Mouse (Mus musculus) stomach, postnatal 0 days (tissue): ENCODE results near the gene Mgst3. TPM values are rescaled to one million over a fixed set of nuclear protein-coding genes. Genes with fewer than 3 reads are reported as not detected.

ENCODE experiments used
- ATAC-seq: fragments of 200-750 bp; cut with Nextera tagmentation; 2 replicates; pipeline ENCODE4 v1.8.0; 2017; ENCODE audit not compliant: low FRiP score, low TSS enrichment
- DNase-seq: peaks from one replicate; pipeline ENCODE4 v3.0.0-alpha.2; 2016; ENCODE audit warnings: low spot score
- H3K27ac ChIP-seq: fragments of 300-500 bp; sonication (generic); replicated peaks from 2 replicates; pipeline ENCODE4 v1.5.1; 2014; ENCODE audit warnings: mild to moderate bottlenecking, control low read depth
- H3K27me3 ChIP-seq: fragments of 300-500 bp; sonication (generic); 2 replicates; pipeline ENCODE4 v1.6.1; 2014; ENCODE audit warnings: low read length; ENCODE audit not compliant: control insufficient read depth, insufficient read depth
- H3K36me3 ChIP-seq: fragments of 300-500 bp; sonication (generic); 2 replicates; pipeline ENCODE4 v1.6.1; 2014; ENCODE audit warnings: low read length, mixed read lengths; ENCODE audit not compliant: control insufficient read depth, insufficient read depth
- H3K4me1 ChIP-seq: fragments of 300-500 bp; sonication (generic); replicated peaks from 2 replicates; pipeline ENCODE4 v1.6.1; 2014; ENCODE audit warnings: antibody characterized with exemption; ENCODE audit not compliant: control insufficient read depth, insufficient read depth
- H3K4me2 ChIP-seq: fragments of 300-500 bp; sonication (generic); replicated peaks from 2 replicates; pipeline ENCODE4 v1.6.1; 2014; ENCODE audit warnings: low read depth, mild to moderate bottlenecking, control low read depth, moderate library complexity
- H3K4me3 ChIP-seq: fragments of 300-500 bp; sonication (generic); 2 replicates; pipeline ENCODE4 v1.5.1; 2014; ENCODE audit warnings: low read depth, low read length, control low read depth
- H3K9ac ChIP-seq: fragments of 300-500 bp; sonication (generic); 2 replicates; pipeline ENCODE4 v1.6.1; 2014; ENCODE audit warnings: mild to moderate bottlenecking, low read length, control low read depth, mixed read lengths
- H3K9me3 ChIP-seq: fragments of 300-500 bp; sonication (generic); 2 replicates; pipeline ENCODE4 v1.6.1; 2016; ENCODE audit warnings: low read length; ENCODE audit not compliant: control insufficient read depth
- CTCF ChIP-seq: IDR thresholded peaks from 2 replicates; pipeline ENCODE4 v1.5.1; 2016; ENCODE audit warnings: antibody characterized with exemption, low read depth, mild to moderate bottlenecking, moderate library complexity
- EP300 ChIP-seq: optimal IDR thresholded peaks from 2 replicates; pipeline ENCODE3; 2016; ENCODE audit warnings: antibody characterized with exemption
- WGBS: fragments of 180-500 bp; shearing (Covaris S2); extraction: QIAGEN DNeasy Blood & Tissue Kit; methylation state at CpG from one replicate; pipeline ENCODE4 v1.1.7; 2014; 5-methylcytosine and 5-hydroxymethylcytosine counted together
- polyA plus RNA-seq: library from polyadenylated mRNA; unstranded; fragments of >200 nt; fragmentation: Nextera tagmentation; extraction: Ambion mirVana; gene quantifications from 2 replicates; pipeline ENCODE4 v1.2.1, GENCODE M21; 2015

The Mgst3 gene
- polyA plus RNA-seq, 1 experiment from 2014 or later: 991 TPM

GRCm38 (mm10) chr1:167391241-167391640 is 2.4 kb downstream of the Mgst3 start:
- DNase-seq: no peak
- H3K9me3 ChIP-seq: no peaks in the 10 kb centered on the region
- no peak overlapping the region for H3K9ac ChIP-seq
- WGBS: 56% methylated on average over 6 of the region's 6 CpGs
- no peaks in the 10 kb centered on the region for H3K36me3 ChIP-seq
- H3K27ac ChIP-seq: peak overlapping the region; percentile 53
- no peak for TF ChIP-seq EP300
- no peak for TF ChIP-seq CTCF
- no peaks in the 10 kb centered on the region for H3K27me3 ChIP-seq
- no peak for ATAC-seq
- H3K4me1 ChIP-seq: 0 out of 2 replicates have a peak, but pooled peaks cover 2% of the 10 kb centered on the region
- H3K4me3 ChIP-seq: no peak overlapping the region
- H3K4me2 ChIP-seq: peak overlapping the region; percentile 29; the same call in 1 of the 2 replicates

- H3K36me3 ChIP-seq: no peaks in the 10 kb centered on the region
- H3K27me3 ChIP-seq: no peaks in the 10 kb centered on the region
- H3K4me3 ChIP-seq: no peak overlapping the region
- WGBS: 62% methylated on average over 4 of the region's 4 CpGs
- H3K4me1 ChIP-seq: 0 out of 2 replicates have a peak, but pooled peaks cover 2% of the 10 kb centered on the region
- no peaks in the 10 kb centered on the region for H3K9me3 ChIP-seq
- peak overlapping the region; percentile 77 for H3K27ac ChIP-seq
- no peak for ATAC-seq
- 0 out of 2 replicates have a peak overlapping the region, but pooled peaks have one; percentile 23 for H3K9ac ChIP-seq
- H3K4me2 ChIP-seq: no peak overlapping the region
- no peak for DNase-seq
- TF ChIP-seq EP300 (no peak), CTCF (no peak)
Measured at GRCm38 (mm10) chr1:167390381-167390780, 3.3 kb downstream of the Mgst3 start.

GRCm38 (mm10) chr1:167389584-167389983 is 4.1 kb downstream of the Mgst3 start:
- DNase-seq (peak; percentile 67), ATAC-seq (0 out of 2 replicates have a peak, but pooled peaks have one; percentile 5)
- 0 out of 2 replicates have a peak, but pooled peaks cover 2% of the 10 kb centered on the region for H3K4me1 ChIP-seq
- no peak overlapping the region for H3K9ac ChIP-seq
- H3K4me2 ChIP-seq: no peak overlapping the region
- no peak overlapping the region for H3K4me3 ChIP-seq
- TF ChIP-seq EP300 (no peak), CTCF (no peak)
- H3K9me3 ChIP-seq: no peaks in the 10 kb centered on the region
- no peaks in the 10 kb centered on the region for H3K27me3 ChIP-seq
- no peaks in the 10 kb centered on the region for H3K36me3 ChIP-seq
- 66% methylated on average over 7 of the region's 7 CpGs for WGBS
- peak overlapping the region; percentile 77 for H3K27ac ChIP-seq

- Histone ChIP-seq H3K4me2 (no peak overlapping the region), H3K27me3 (no peaks in the 10 kb centered on the region), H3K4me1 (0 out of 2 replicates have a peak, but pooled peaks cover 2% of the 10 kb centered on the region), H3K9me3 (no peaks in the 10 kb centered on the region), H3K27ac (peak overlapping the region; percentile 93), H3K36me3 (no peaks in the 10 kb centered on the region), H3K9ac (no peak overlapping the region), H3K4me3 (no peak overlapping the region)
- DNase-seq (no peak), ATAC-seq (no peak)
- TF ChIP-seq EP300 (no peak), CTCF (no peak)
- 55% methylated on average over 6 of the region's 6 CpGs for WGBS
Measured at GRCm38 (mm10) chr1:167388571-167388970, 5.1 kb downstream of the Mgst3 start.

GRCm38 (mm10) chr1:167387796-167388195 is 5.8 kb downstream of the Mgst3 start:
- Histone ChIP-seq H3K36me3 (no peaks in the 10 kb centered on the region), H3K4me1 (no peaks in the 10 kb centered on the region), H3K4me3 (no peak overlapping the region), H3K9ac (no peak overlapping the region), H3K27me3 (no peaks in the 10 kb centered on the region), H3K4me2 (no peak overlapping the region), H3K27ac (peak overlapping the region; percentile 93), H3K9me3 (no peaks in the 10 kb centered on the region)
- no peak for ATAC-seq
- TF ChIP-seq CTCF (no peak), EP300 (no peak)
- WGBS: 59% methylated on average over 3 of the region's 3 CpGs
- no peak for DNase-seq

GRCm38 (mm10) chr1:167387310-167387709 is 6.3 kb downstream of the Mgst3 start:
- H3K9ac ChIP-seq: no peak overlapping the region
- no peaks in the 10 kb centered on the region for H3K27me3 ChIP-seq
- no peaks in the 10 kb centered on the region for H3K9me3 ChIP-seq
- no peaks in the 10 kb centered on the region for H3K4me1 ChIP-seq
- no peak for TF ChIP-seq EP300
- no peak for TF ChIP-seq CTCF
- peak; percentile 89 for ATAC-seq
- H3K36me3 ChIP-seq: no peaks in the 10 kb centered on the region
- no peak overlapping the region for H3K4me3 ChIP-seq
- H3K4me2 ChIP-seq: no peak overlapping the region
- WGBS: 44% methylated on average over 2 of the region's 2 CpGs
- H3K27ac ChIP-seq: peak overlapping the region; percentile 93
- peak; percentile 81 for DNase-seq
